Mouse (Mus musculus) cerebellum, adult 2 months (tissue): Measurements from ENCODE around the gene Dnah2. TPM values are rescaled to one million over a fixed set of nuclear protein-coding genes. Genes with fewer than 3 reads are reported as not detected.
A peak's percentile ranks its signal among the peaks of the same experiment; 100 is the strongest.

Experiments
- DNase-seq, 2 experiments: peaks; one replicate each; pipeline ENCODE4 v3.0.0; 2021
- H3K27ac ChIP-seq: fragments of 200-500 bp; 2 replicates; pipeline ENCODE4 v1.5.1; 2012; ENCODE audit warnings: low read length, control low read depth, inconsistent platforms; ENCODE audit not compliant: insufficient read depth
- H3K27me3 ChIP-seq: fragments of 200-500 bp; 2 replicates; pipeline ENCODE4 v1.6.1; 2012; ENCODE audit warnings: inconsistent platforms, mild to moderate bottlenecking, low read length, moderate library complexity; ENCODE audit not compliant: control insufficient read depth, insufficient read depth
- H3K4me1 ChIP-seq: fragments of 200-500 bp; 2 replicates; pipeline ENCODE4 v1.6.1; 2011; ENCODE audit warnings: low read length; ENCODE audit not compliant: control insufficient read depth, insufficient read depth
- H3K4me3 ChIP-seq: fragments of 200-500 bp; replicated peaks from 2 replicates; pipeline ENCODE3; 2011; ENCODE audit warnings: mild to moderate bottlenecking, low read depth, low read length, control low read depth; ENCODE audit not compliant: insufficient read depth
- CTCF ChIP-seq: fragments of 200-500 bp; IDR thresholded peaks from 2 replicates; pipeline ENCODE4 v1.5.1; 2011; ENCODE audit warnings: low read depth, mild to moderate bottlenecking, control low read depth, low read length, moderate library complexity, borderline replicate concordance; ENCODE audit not compliant: insufficient read depth
- POLR2A ChIP-seq: fragments of 200-500 bp; IDR thresholded peaks from 2 replicates; pipeline ENCODE4 v1.6.1; 2011; ENCODE audit warnings: low read length, control low read depth, borderline replicate concordance; ENCODE audit not compliant: insufficient read depth
- WGBS: fragments of 180-500 bp; shearing (Covaris S2); methylation state at CpG from one replicate; pipeline ENCODE4 v1.1.7; 2018; 5-methylcytosine and 5-hydroxymethylcytosine counted together
- polyA plus RNA-seq: library from polyadenylated mRNA; depleted of rRNA; stranded (reverse); fragments of >200 nt; gene quantifications from 2 replicates; pipeline ENCODE4 v1.2.3, GENCODE M21; 2012

The Dnah2 gene
- polyA plus RNA-seq, 1 experiment: 0.69 TPM

DNA sequence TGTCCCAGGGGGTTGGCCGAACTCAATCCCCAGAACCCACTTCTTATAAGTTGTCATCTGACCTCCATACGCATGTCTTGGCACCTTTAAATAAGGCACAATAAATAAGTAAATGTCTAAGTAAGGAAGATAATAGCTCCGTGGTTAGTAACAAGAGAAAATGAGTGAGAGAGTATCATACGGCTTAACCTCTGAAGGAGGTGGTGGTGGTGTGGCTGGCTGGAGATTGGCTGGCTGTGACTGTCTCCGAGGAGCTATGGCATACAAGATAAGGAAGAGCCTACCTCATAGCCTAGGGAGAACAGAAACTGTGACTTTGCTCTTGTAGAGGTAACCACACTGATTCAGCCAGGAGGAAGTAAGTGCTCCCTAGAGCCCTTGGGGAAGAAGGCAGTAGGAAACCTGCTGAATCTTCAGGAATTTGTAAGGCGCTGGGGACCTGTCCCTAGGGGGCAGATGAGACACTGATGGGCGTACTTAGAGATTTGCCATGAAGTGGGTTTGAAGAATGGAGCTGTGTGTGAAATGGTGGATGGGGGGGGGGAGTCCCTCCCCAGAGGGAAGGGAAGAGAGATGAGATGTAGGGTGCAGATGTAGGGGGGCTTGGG lies 36.9 kb upstream of the Dnah2 start:
- no peak for TF ChIP-seq CTCF
- TF ChIP-seq POLR2A: no peak
- no peak overlapping the region for H3K27ac ChIP-seq
- no peaks in the 10 kb centered on the region for H3K27me3 ChIP-seq
- DNase-seq: no peak
- WGBS: 78% methylated on average over 7 of the region's 7 CpGs
- no peaks in the 10 kb centered on the region; the same call in 1 of the 2 replicates for H3K4me1 ChIP-seq
- no peak overlapping the region for H3K4me3 ChIP-seq

DNA sequence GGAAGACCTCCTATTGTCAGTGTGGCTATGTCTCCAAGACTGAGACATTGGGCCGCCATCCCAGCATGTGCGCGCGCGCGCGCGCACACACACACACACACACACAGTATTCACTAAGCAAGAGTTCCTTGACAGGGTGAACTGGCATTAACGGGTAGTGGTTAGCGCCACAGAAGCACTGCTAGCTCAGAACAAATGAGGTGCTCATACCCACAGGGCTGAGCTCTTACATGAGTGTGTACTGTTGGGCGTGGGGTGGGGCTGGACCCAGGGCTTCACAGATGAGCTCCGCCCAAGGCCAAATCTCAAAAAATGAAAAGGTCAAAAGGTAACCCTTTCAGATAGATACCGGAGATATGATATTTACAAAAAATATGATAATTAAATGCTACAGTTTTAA lies 36.0 kb upstream of the Dnah2 start:
- no peak for DNase-seq
- H3K4me3 ChIP-seq: no peak overlapping the region
- H3K4me1 ChIP-seq: no peaks in the 10 kb centered on the region; the same call in 1 of the 2 replicates
- H3K27ac ChIP-seq: no peak overlapping the region
- TF ChIP-seq CTCF (no peak), POLR2A (no peak)
- no peaks in the 10 kb centered on the region for H3K27me3 ChIP-seq
- 91% methylated on average over 13 of the region's 13 CpGs for WGBS

DNA sequence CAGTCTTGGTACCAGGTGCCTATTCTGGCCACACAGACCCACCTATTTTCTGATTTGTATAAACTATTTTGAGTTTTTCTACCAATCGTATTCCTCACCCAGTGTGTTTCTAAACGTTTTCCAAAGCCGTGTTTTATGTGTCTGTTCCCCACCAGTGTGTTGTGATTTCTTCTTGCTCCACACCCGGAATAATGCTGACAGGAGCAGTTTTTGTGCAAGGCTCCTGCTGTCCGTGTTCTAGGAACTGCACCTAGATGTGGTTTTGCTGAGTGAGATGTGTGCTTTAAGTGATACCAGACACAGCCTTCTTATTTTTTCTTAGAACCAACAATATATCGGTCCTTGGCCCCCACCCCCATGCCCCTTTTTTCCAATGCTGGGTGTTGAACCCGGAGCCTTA lies 35.1 kb upstream of the Dnah2 start:
- no peaks in the 10 kb centered on the region for H3K27me3 ChIP-seq
- TF ChIP-seq POLR2A (no peak), CTCF (no peak)
- H3K4me3 ChIP-seq: no peak overlapping the region
- no peak for DNase-seq
- WGBS: 82% methylated on average over 7 of the region's 7 CpGs
- no peaks in the 10 kb centered on the region; the same call in 1 of the 2 replicates for H3K4me1 ChIP-seq
- no peak overlapping the region for H3K27ac ChIP-seq

DNA sequence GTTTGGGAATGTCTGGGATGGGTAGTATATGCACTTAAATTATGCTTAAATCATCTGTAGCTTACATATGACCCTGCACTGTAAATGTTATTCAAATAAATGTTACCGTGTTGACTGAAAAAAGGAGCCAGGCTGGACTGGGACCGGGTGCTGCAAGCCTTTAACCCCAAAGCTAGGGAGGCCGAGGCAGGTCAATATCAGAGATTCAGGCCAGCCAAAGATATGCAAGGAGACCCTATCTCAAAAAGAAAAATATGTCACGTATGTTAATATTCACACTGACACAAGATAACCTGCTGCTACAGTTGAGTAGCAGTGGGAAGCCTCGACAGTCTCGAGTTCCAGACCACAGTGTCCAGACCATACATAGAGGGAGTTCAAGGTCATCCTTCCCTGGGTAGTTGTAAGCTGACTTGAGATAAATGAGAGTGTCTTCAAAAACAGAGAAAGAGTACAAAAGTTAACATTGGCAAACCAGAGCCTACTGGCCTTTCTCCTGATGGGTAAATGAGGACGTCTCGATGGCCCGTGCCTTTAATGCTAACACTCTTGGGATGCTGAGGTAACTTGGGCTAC lies 33.4 kb upstream of the Dnah2 start:
- DNase-seq: no peak
- no peaks in the 10 kb centered on the region for H3K27me3 ChIP-seq
- no peak overlapping the region for H3K27ac ChIP-seq
- no peaks in the 10 kb centered on the region; the same call in 1 of the 2 replicates for H3K4me1 ChIP-seq
- WGBS: 47% methylated on average over 9 of the region's 9 CpGs
- H3K4me3 ChIP-seq: no peak overlapping the region
- TF ChIP-seq POLR2A (no peak), CTCF (no peak)

DNA sequence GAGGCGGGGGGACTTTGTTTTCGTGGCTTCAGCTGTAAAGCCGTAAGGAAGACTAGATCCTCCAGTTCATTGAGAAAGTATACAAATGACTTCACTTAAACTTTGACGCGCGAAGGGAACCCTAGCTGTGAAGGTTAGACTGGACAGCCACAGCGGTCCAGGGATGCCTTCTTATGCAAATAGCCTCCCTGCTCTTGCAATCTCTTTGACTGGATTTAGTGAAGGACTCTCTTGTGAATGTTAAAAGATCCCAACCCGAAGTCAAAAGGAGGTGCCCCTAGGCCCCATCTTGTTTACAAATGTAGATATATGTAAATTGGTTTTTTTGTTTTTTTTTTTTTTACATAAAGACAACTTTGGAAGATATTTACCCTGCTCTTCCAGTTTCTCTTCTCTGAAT lies 32.9 kb upstream of the Dnah2 start:
- no peaks in the 10 kb centered on the region for H3K27me3 ChIP-seq
- peak overlapping the region; percentile 91 for H3K4me3 ChIP-seq
- DNase-seq: no peak
- TF ChIP-seq CTCF: no peak
- TF ChIP-seq POLR2A: no peak
- H3K4me1 ChIP-seq: peaks cover 4% of the 10 kb centered on the region
- H3K27ac ChIP-seq: peak overlapping the region; percentile 32; the same call in 1 of the 2 replicates
- under 1% methylated on average over 8 of the region's 8 CpGs for WGBS

DNA sequence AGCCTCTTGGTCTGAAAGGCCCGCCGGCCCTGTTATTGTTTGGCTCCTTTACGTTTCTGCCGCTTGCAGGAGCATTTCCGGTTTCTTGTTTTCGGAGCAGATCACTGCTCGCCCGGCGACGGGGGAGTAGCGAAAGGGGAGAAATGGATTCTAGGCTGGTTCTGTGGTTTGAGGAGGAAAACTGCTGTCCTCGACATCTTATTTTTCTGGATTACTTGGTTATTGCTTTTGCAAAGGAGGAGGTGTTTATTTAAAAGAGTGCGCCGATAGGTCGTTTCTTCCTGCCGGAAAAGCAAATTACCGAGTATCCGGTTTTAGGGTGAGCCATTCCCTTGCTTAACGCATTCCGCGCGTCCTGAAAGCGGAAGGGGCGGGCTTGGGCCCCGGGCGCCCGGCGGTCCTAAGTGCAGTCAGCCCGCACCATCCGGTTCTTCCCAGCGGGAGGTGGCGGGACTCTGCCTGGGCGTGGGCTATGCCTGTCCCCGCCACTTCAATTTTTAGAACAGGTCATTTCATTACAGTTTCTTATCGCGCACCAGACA lies 32.3 kb upstream of the Dnah2 start:
- peak overlapping the region; percentile 97 for H3K27ac ChIP-seq
- H3K27me3 ChIP-seq: no peaks in the 10 kb centered on the region
- H3K4me3 ChIP-seq: peak overlapping the region; percentile 91
- TF ChIP-seq CTCF (no peak), POLR2A (peak; percentile 34; the same call in 1 of the 2 replicates)
- WGBS: under 1% methylated on average over 36 of the region's 36 CpGs
- DNase-seq: peak; percentile 93 to 96
- peaks cover 5% of the 10 kb centered on the region for H3K4me1 ChIP-seq

DNA sequence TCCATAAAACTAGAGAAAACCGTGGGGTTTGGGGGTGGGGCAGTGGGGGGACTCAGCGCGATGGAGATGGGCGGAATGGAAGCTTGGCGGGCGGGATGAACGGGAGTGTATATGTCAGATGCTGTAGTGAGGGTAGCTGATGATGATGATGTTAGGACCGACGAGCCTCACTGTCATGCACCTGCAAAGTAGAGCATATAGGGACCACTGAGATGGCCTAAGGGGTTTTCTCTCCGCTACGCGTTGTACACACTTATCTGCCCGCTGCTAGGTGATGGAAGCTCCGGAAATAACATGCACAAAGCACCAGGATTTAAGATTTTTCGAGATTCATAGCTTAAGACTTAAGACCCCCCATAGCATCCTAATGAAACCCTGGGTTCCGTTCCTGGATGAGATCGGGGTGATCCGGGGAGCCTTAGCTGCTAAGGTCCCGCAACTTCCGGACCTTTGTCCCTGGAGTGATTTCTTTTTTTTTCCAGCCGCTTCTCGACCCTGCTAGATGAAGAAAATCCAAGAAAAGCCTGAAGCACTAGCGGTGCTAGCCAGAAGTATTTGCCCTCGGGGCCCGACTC lies 31.7 kb upstream of the Dnah2 start:
- no peaks in the 10 kb centered on the region for H3K27me3 ChIP-seq
- peak overlapping the region; percentile 97 for H3K27ac ChIP-seq
- peaks cover 5% of the 10 kb centered on the region for H3K4me1 ChIP-seq
- H3K4me3 ChIP-seq: peak overlapping the region; percentile 91
- TF ChIP-seq POLR2A: peak; percentile 38; the same call in 1 of the 2 replicates
- no peak for TF ChIP-seq CTCF
- no peak for DNase-seq
- WGBS: under 1% methylated on average over 25 of the region's 25 CpGs
